Mouse (Mus musculus): ENCODE results near the gene Tigd4.

DNA sequence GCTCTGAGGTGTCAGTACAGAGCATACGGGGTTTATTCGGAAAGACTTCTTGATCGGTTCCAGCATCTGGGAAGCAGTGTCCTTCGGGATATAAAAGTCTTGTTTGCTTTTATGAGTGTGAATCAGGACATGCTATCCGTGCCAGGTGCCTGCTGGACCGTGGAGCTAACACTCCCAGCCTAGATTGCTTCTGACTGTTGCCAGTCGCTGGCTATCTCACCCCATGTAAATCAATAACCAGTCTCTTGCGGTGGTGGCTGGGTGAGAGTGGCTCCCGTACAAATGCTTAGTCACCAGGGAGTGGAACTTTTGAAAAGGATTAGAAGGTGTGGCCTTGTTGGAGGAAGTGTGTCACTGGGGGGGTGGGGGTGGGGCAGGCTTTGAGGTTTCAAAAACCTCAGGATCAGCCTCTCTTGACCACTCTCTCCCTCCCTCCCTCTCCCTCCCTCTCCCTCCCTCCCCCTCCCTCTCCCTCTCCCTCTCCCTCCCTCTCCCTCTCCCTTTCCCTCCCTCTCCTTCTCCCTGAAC is 16.9 kb downstream of the Tigd4 start:
- TF ChIP-seq EP300 (IDR thresholded peaks at IDR 0.05; ENCODE audit: low read depth) (no peak), CTCF (IDR thresholded peaks at IDR 0.05; ENCODE audit: low read depth) (no peak)
